Mouse (Mus musculus) ES-Bruce4 (cell line): ENCODE results near the gene Prdm10.

ENCODE experiments used
- CTCF ChIP-seq: IDR thresholded peaks from one replicate; pipeline ENCODE4 v1.8.1; 2011; ENCODE audit warnings: low read depth, low read length
- EP300 ChIP-seq: IDR thresholded peaks from 2 replicates; pipeline ENCODE4 v1.6.1; 2011; ENCODE audit warnings: low read depth, low read length; ENCODE audit not compliant: insufficient read depth
- POLR2A ChIP-seq: IDR thresholded peaks from one replicate; pipeline ENCODE4 v1.8.1; 2011; ENCODE audit warnings: low read length; ENCODE audit not compliant: insufficient read depth

- TF ChIP-seq POLR2A (no peak), CTCF (no peak), EP300 (no peak)
Measured at GRCm38 (mm10) chr9:31271221-31272015, 8.9 kb upstream of the Prdm10 start.
